Mouse (Mus musculus) myocyte (in vitro differentiated cells): Measurements from ENCODE around the gene Ccdc51. TPM values are rescaled to one million over a fixed set of nuclear protein-coding genes. Genes with fewer than 3 reads are reported as not detected.

ENCODE experiments used
- H3K27me3 ChIP-seq: one replicate; pipeline ENCODE4 v1.6.1; 2011; ENCODE audit not compliant: control insufficient read depth, insufficient read depth, insufficient read length
- H3K36me3 ChIP-seq: one replicate; pipeline ENCODE4 v1.6.1; 2011; ENCODE audit not compliant: control insufficient read depth, insufficient read depth
- H3K4me2 ChIP-seq: one replicate; pipeline ENCODE4 v1.6.1; 2011; ENCODE audit warnings: low read depth, control low read depth
- H3K4me3 ChIP-seq: one replicate; pipeline ENCODE4 v1.5.1; 2011; ENCODE audit warnings: mild to moderate bottlenecking, control low read depth, moderate library complexity
- H3K79me2 ChIP-seq: one replicate; pipeline ENCODE4 v1.6.1; 2011; ENCODE audit not compliant: control insufficient read depth, insufficient read depth
- H3ac ChIP-seq: one replicate; pipeline ENCODE4 v1.6.1; 2011; ENCODE audit not compliant: control insufficient read depth, insufficient read length
- CEBPB ChIP-seq: IDR thresholded peaks from 2 replicates; pipeline ENCODE4 v1.6.1; 2011; ENCODE audit warnings: mild to moderate bottlenecking, moderate library complexity; ENCODE audit not compliant: poor library complexity, insufficient read depth, severe bottlenecking
- E2F4 ChIP-seq: IDR thresholded peaks from one replicate; pipeline ENCODE4 v1.6.1; 2011; ENCODE audit warnings: mild to moderate bottlenecking, control low read depth, moderate library complexity; ENCODE audit not compliant: insufficient read depth
- MAX ChIP-seq: IDR thresholded peaks from one replicate; pipeline ENCODE4 v1.6.1; 2011; ENCODE audit warnings: low read depth, mild to moderate bottlenecking, control low read depth
- MYOD1 ChIP-seq, 3 experiments: IDR thresholded peaks; one replicate each; pipeline ENCODE4 v1.6.1; 2011; ENCODE audit warnings: control low read depth in 2 of 3, low read depth in 2 of 3, mild to moderate bottlenecking in 2 of 3, moderate library complexity in 1 of 3; ENCODE audit not compliant: insufficient read length in 2 of 3, control insufficient read depth in 1 of 3
- MYOG ChIP-seq, 3 experiments: IDR thresholded peaks; one replicate each; pipeline ENCODE4 v1.6.1; 2011; ENCODE audit warnings: control low read depth in 2 of 3, low read depth in 2 of 3, mild to moderate bottlenecking in 2 of 3; ENCODE audit not compliant: insufficient read length in 2 of 3, control insufficient read depth in 1 of 3, insufficient read depth in 1 of 3
- POLR2A ChIP-seq: IDR thresholded peaks from one replicate; pipeline ENCODE4 v1.6.1; 2011; ENCODE audit warnings: low read depth, mild to moderate bottlenecking, control low read depth, moderate library complexity; ENCODE audit not compliant: insufficient read length
- POLR2AphosphoS2 ChIP-seq: IDR thresholded peaks from one replicate; pipeline ENCODE4 v1.6.1; 2011; ENCODE audit warnings: low read depth, control low read depth; ENCODE audit not compliant: insufficient read length
- REST ChIP-seq: IDR thresholded peaks from one replicate; pipeline ENCODE4 v1.6.1; 2011; ENCODE audit warnings: mild to moderate bottlenecking, control low read depth, moderate library complexity; ENCODE audit not compliant: insufficient read depth, insufficient read length
- SRF ChIP-seq: IDR thresholded peaks from one replicate; pipeline ENCODE4 v1.6.1; 2011; ENCODE audit warnings: low read depth; ENCODE audit not compliant: control insufficient read depth, insufficient read length
- TCF12 ChIP-seq: IDR thresholded peaks from one replicate; pipeline ENCODE4 v1.6.1; 2011; ENCODE audit warnings: mild to moderate bottlenecking, control low read depth; ENCODE audit not compliant: poor library complexity, insufficient read depth, severe bottlenecking
- TCF3 ChIP-seq: IDR thresholded peaks from one replicate; pipeline ENCODE4 v1.6.1; 2011; ENCODE audit warnings: low read depth, control low read depth; ENCODE audit not compliant: insufficient read length
- USF1 ChIP-seq: IDR thresholded peaks from one replicate; pipeline ENCODE4 v1.6.1; 2011; ENCODE audit warnings: low read depth, mild to moderate bottlenecking, control low read depth, moderate library complexity
- polyA plus RNA-seq: library from polyadenylated mRNA; unstranded; fragments of >200 nt; fragmentation: generic; extraction: Trizol; gene quantifications from one replicate; pipeline ENCODE4 v1.2.1, GENCODE M21; 2012; ENCODE audit warnings: missing spikeins

The Ccdc51 gene
- polyA plus RNA-seq, 1 experiment = 13.8 TPM

GRCm38 (mm10) chr9:109053851-109054250 lies 28.4 kb upstream of the Ccdc51 start:
- Histone ChIP-seq H3K4me2 (no peak overlapping the region), H3K79me2 (no peaks in the 10 kb centered on the region), H3K36me3 (no peaks in the 10 kb centered on the region), H3K4me3 (no peak overlapping the region), H3K27me3 (no peaks in the 10 kb centered on the region), H3ac (no peak overlapping the region)
- TF ChIP-seq CEBPB = no peak
- no peak for TF ChIP-seq MYOD1 (IDR thresholded peaks at IDR 0.05; ENCODE audit: control insufficient read depth in 1 of 3, insufficient read length in 2 of 3, low read depth in 2 of 3)
- no peak for TF ChIP-seq TCF12

DNA sequence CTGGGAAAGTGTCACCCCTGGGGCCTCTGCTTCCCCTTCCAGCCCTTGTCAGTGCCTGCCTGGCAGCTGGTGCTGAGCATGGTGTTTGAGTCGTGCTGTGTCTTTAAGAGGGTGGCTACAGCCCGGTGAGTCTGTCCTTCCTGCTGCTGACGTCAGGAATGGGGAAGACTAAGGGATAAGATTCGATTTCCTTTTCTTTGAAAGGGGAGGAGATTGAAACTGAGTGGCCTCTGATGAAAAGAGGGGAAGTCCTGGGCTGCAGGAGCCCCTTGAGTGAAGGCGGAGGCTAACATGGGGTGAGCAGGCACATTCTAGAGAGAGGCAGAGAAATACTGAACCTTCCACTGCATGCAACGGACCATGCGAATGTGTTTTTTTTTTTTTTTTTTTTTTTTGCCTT lies 27.6 kb upstream of the Ccdc51 start:
- H3K4me3 ChIP-seq = peak overlapping the region; percentile 10

DNA sequence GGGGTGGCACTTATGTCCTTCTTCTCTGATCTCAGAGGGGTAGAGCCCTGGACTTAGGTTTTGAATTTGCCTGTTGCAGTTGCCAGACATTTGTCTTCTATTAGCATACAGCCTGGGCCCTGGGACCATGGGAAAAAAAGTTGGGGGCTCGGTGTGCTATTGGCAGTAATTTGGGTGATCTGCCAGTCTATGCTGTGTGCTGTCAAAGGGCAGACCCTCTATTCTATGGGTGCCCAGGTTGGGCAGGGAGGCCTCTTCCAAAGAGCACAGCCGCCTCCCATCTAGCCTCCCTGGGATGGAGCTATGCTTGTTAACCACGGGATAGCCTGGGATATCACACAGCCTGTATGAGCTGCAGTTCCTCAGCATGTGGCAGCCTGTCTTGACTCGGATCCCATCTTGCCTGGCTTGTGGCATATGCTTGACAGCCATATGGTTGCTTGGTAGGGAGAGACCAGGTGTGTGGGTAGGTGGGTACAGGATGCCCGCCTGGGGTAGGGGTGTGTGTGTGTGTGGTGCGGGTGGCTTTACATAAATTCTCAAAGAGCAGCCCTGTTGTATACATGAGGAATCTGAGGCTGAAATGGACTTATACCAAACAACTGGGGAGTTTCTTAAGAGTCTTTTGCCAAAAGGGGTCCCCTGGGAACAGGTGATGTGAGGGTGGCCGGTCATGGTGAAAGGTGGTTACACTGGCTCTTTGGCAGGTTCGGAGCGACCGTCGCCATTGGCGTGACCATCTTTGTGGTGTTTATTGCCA lies 26.8 kb upstream of the Ccdc51 start:
- no peak overlapping the region for H3ac ChIP-seq
- peak overlapping the region; percentile 83 for H3K4me2 ChIP-seq
- no peaks in the 10 kb centered on the region for H3K79me2 ChIP-seq
- peak overlapping the region; percentile 10 for H3K4me3 ChIP-seq
- no peaks in the 10 kb centered on the region for H3K27me3 ChIP-seq
- TF ChIP-seq TCF12 (no peak), TCF3 (no peak), MYOG (IDR thresholded peaks at IDR 0.05; ENCODE audit: control insufficient read depth in 1 of 3, insufficient read depth in 1 of 3, insufficient read length in 2 of 3, low read depth in 2 of 3) (no peak), MAX (no peak), E2F4 (no peak), MYOD1 (IDR thresholded peaks at IDR 0.05; ENCODE audit: control insufficient read depth in 1 of 3, insufficient read length in 2 of 3, low read depth in 2 of 3) (no peak), CEBPB (no peak), USF1 (no peak), POLR2A (no peak), POLR2AphosphoS2 (no peak), SRF (no peak), REST (no peak)
- no peaks in the 10 kb centered on the region for H3K36me3 ChIP-seq

More for the DNA sequence above, 27.6 kb upstream of the Ccdc51 start:
- TF ChIP-seq POLR2A (peak; percentile 30), REST (no peak)
- Histone ChIP-seq H3K36me3 (no peaks in the 10 kb centered on the region), H3K4me2 (peak overlapping the region; percentile 83), H3K79me2 (no peaks in the 10 kb centered on the region), H3ac (no peak overlapping the region), H3K27me3 (no peaks in the 10 kb centered on the region)

GRCm38 (mm10) chr9:109056081-109056690 lies 26.1 kb upstream of the Ccdc51 start:
- no peak for TF ChIP-seq MYOG (IDR thresholded peaks at IDR 0.05; ENCODE audit: control insufficient read depth in 1 of 3, insufficient read depth in 1 of 3, insufficient read length in 2 of 3, low read depth in 2 of 3)
- no peak for TF ChIP-seq TCF3
- no peak for TF ChIP-seq POLR2A
- TF ChIP-seq CEBPB = no peak
- no peak for TF ChIP-seq MAX
- Histone ChIP-seq H3ac (no peak overlapping the region), H3K79me2 (no peaks in the 10 kb centered on the region), H3K4me2 (no peak overlapping the region), H3K4me3 (no peak overlapping the region), H3K27me3 (no peaks in the 10 kb centered on the region), H3K36me3 (no peaks in the 10 kb centered on the region)

DNA sequence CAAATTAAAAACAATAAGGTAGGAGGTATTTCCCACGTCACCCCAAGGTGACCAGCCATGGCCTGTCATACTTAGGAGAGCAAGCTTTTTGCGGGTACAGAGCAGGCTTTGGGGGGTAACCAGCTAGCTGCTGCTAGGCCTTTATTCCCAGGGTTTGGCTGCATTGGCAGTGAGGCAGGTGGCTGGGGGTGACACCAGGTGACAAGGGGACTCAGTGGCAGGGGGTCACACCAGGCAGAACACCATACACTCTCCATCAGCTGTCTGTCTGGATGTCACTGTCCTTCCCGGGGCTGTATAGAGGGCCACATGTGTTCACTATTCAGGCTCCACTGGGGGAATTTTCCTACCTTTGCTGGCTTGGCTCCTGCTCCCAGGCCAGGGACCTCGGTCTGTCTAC lies 25.4 kb upstream of the Ccdc51 start:
- Histone ChIP-seq H3K79me2 (no peaks in the 10 kb centered on the region), H3K4me3 (no peak overlapping the region), H3K36me3 (no peaks in the 10 kb centered on the region), H3ac (no peak overlapping the region), H3K4me2 (no peak overlapping the region), H3K27me3 (no peaks in the 10 kb centered on the region)
- TF ChIP-seq E2F4 (no peak), USF1 (no peak), SRF (no peak), REST (no peak), CEBPB (no peak)
